Mouse (Mus musculus) right cerebral cortex, postnatal 4 days (tissue): ENCODE results near the gene Odf3l2.

Experiments used
- DNase-seq: peaks from one replicate; pipeline ENCODE4 v3.0.0-alpha.2; 2022

Odf3l2 gene

GRCm38 (mm10) chr10:79625398-79625797, 20.1 kb downstream of the Odf3l2 start:
- DNase-seq = no peak

DNA sequence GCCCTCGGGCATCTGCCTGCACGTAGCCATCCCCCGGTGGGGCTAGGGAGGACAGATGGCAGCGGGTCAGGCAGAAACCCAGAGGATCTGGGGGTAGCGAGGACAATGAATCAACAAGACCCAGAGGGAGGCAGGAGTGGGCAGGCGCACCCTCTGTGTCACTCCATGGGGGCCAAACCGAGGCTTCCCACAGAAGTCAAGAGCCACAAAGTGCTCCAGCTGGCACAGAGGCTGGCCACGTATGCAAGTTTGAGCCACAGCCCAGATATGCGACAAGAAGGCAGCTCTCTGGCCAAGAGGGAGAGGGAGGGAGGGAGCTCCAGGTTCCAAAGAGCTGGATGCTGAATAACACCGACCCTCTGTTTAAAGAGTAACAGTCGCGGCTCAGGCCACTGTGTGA, 21.6 kb downstream of the Odf3l2 start:
- DNase-seq = no peak

DNA sequence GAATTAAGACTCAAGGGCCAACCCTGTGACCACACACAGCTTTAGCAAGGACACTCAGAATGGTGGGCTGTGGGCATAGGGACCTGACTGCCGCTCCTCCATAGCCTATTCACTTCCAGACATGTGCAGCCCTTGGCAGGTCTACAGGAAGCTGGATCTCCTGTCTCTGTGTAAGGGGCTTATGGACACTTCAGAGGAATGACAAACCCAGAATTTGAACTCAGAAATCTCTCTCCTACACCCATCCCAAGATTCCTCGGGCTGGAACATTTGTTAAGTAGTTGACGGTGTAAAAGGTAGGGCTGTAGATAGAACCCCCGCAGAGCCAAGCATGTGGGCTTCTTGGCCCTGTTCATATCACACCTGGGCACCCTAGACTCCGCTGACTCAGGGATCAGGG, 29.2 kb downstream of the Odf3l2 start:
- DNase-seq = no peak

GRCm38 (mm10) chr10:79615860-79616259, 29.7 kb downstream of the Odf3l2 start:
- no peak for DNase-seq

DNA sequence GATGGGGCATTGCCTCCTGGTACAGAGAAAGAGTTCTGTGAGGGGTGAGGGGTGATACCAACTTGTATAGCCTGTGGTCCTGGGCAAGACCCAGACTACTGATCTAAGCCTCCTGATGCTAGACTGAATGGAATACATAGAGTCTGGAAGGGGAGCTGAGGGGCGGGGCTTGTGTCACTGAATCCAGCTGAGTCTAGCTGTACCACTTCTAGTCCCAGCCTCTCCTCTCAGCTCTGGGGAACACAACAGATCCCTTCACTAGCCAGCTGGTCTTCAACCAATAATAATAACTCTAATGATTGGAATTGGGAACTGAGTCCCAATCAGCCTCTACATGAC, 31.3 kb downstream of the Odf3l2 start:
- no peak for DNase-seq

DNA sequence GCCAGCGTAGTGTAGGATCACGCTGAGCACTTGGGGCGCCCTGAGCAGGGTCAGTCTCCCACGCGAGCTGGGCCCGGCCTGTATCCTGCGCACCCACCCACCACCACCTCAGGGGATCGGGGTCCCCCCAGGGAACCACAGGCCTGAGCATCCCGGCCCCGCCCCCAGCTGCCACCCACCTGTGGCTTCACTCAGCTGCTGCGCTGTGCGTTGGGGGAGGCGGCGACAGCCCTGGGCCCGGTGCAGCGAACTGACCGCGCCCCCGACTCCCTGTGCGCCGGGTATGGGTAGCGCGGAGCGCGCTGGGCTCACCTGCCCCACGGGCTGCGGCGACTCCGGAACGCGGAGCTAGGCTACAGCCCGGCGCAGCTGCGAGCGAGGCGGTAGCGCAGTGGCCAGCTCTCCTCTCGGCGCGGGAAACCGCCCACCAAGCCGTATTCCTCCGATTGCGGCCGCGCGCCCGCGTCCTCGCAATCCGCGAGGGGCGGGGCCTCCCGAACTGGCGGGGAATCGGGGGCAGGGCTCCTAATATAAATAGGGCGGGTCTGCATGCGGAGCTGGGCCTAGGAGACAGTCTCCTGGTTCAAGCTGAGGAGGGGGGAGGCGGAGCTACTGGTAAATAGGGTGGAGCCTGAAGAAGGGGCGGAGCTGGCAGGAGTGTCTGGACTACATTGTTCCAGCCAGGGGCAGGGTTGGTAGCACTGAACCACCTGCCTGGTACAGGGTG, 31.8 kb downstream of the Odf3l2 start, which contains the start of gene C2cd4c:
Gene C2cd4c, minus strand, starts transcription at position 448 of the 727 bp plus-strand sequence.
- peak; percentile 71 for DNase-seq

GRCm38 (mm10) chr10:79612192-79613135, 33.1 kb downstream of the Odf3l2 start:
- DNase-seq = no peak

GRCm38 (mm10) chr10:79611296-79611695, 34.2 kb downstream of the Odf3l2 start:
- DNase-seq = no peak

DNA sequence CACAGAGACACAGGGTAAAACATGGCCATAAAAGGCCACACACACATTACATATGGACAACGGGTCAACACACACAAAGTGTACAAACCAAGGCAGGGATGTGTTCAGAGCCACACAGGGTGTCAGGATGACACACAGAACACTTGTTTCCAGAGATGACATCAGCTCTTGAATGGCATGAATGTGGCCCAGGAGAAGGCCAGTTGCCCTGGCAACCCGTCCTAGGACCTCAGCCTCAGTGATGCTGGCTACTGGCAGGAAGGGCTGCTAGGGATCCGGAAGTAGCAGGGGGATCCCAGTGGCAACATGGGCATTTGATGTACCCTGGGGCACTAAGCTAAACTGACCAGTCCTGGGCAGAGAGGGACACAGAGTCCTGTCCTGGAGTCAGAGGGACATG, 36.3 kb downstream of the Odf3l2 start:
- DNase-seq = no peak

GRCm38 (mm10) chr10:79607892-79608291, 37.6 kb downstream of the Odf3l2 start:
- no peak for DNase-seq

DNA sequence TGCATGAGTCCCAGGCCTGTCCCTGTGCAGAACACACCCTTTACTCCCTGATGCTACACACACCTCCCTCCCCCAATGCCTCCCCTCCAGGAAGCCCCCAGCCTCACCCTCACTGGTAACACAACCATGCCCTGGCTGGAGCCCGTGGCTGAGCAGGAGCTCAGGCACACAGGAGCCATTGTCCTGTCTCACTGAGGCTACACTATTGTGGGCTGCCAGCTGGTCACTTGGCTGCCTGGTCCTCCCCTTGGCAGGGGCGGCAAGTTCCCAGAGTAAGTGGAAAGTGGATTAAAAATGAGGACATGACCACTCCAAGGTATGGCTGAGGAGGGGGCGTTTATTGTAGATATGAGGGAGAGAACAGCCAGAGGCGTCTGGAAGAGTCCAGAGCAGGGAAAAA, 39.0 kb downstream of the Odf3l2 start:
- DNase-seq = no peak

DNA sequence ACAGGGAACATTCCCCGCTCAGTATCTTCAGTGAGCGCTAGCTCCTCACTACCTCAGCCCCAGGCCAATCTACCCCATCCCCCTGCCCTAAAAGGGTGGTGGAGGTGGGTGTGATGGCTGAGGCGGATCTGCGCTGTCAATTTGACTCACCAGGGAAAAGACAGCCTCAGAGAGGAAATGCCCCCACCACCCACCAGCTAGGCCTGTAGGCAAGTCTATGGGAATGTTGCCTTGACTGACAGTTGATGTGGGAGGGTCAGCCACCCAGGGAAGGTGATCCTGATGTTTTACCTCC, 47.7 kb downstream of the Odf3l2 start:
- no peak for DNase-seq

GRCm38 (mm10) chr10:79597051-79597935, 48.2 kb downstream of the Odf3l2 start:
- DNase-seq = peak; percentile 72

DNA sequence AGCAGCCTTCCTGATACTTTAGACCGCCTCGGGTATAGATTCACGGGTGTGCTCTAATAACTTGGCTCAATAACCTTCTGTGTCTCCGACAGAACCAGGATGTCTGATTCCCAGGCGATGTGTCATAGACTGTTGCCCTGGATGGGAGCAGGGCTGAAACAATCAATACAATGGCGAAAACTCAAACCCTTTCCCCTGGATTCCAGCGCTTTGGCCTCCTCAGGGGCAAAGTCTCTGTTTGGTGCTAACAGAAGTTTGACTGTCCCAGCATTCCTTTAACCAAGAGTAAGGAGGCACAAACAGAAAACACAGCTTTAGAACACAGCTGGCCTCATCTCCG, 50.0 kb downstream of the Odf3l2 start:
- no peak for DNase-seq

DNA sequence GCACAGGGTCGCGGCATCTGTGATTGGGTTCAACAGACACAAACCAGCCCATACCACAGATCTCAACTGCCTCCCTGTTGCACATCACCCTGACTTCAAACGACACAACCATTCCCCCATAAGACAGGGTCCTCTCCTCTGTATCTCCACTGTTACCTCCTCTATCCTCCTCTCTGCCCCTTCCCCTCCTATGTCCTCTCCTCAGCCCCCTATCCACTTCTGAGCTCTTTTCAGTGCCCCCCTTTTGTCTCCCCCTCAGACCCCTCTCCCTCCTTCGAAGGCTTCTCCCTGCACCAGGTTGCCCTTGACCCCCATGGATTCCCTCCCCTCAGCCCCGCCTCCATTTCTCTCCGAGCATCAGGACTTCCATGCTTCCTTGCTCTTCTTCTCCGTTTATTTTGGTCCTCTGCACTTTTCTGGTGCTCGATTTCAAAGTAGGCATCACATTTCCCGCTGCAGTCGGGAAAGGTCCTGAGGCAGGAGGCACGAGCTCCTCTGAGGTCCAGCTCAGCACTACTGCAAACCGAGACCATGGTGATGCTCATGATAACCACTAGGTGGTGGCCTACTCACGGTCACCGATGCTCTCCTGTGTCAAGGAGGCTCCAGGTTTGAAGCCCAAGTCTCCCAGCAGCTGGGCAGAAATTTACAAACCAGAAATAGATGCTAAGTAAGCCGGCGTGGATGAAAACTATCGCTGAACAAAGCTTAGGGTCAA, 50.5 kb downstream of the Odf3l2 start:
- DNase-seq = peak; percentile 34

DNA sequence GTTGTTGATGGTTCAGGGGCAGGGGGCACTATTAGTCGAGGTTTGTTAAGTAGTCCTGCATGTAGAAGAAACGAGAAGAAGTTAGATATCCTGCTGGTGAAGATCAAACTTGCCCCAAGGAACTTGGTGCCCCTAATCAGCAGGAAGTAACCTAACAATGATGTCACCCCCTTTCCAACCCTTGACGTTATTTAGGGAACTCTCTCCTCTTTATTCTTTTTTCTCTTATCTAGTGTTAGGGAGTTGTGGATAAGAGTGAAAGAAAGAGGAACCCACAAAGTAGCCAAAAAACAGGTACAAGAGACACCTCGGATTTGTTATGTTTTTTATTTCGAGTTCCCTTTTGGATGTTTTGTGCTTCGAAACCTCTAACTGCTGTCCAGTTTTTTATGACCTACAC, 51.4 kb downstream of the Odf3l2 start:
- DNase-seq = no peak

DNA sequence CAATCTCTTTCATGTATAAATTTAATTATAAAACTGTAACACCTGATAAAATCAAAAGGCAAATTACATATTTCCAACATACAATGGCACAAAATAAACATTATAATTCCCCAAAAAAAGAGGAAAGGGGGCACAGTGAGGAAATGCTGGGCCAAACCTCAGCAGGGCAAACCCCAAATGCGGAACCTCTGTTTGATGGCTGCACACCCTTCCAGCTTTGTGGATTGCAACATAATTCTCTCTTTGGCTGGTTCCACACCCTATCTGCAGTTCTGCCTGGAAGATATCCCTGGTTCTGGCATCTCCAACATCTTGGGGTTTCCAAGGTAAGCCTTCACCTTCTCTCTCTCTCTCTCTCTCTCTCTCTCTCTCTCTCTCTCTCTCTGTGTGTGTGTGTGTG, 54.8 kb downstream of the Odf3l2 start:
- no peak for DNase-seq
